ENCODE assay signal across 8 mouse cellular contexts in the genomic region with DNA sequence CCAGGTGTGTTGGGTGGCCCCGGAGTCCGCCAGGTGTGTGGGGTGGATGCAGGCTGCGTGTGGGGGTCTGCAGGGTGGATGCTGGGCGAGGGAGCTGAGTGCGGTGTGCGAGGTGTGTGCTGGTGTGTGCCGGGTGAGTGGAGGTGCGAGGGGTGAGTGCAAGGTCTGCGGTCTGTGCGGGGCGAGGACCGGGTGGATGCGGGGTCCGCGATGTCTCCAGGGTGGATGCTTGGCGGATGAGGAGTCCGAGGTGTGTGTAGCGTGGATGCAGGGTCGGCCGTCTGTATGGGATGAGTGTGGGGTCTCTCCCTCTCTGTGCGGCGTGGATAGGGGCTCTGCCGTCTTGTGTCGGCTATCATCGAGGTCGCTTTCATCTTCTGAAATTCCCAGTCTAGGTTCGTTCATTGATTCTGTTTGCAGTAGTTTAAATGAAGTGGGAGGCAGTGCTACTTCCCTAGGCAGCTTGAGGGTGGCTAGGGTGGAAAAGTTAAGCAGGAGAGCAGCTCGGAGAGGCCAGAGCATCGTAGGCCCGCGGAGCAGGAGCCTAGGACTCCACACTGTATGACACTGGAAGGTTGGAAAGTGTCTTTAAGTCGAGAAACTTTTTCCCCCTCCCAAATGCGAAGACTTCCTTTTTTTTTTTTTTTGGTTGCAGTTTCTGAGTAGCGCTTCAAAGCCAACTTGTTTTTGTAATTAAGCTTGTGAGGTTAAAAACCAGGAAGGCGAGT. TPM values are rescaled to one million over a fixed set of nuclear protein-coding genes. Genes with fewer than 3 reads are reported as not detected.
DNase-seq lines count a peak whose midpoint lies in the region; ATAC-seq and TF ChIP-seq lines count a peak whose summit lies in the region.

No protein-coding gene starts in this region.

- H3K4me3 ChIP-seq in brown adipose tissue, adult 24 weeks (ENCODE audit: insufficient read depth, low read depth, low read length): peak overlapping the region; percentile 69
- peak overlapping the region; percentile 93 for H3K4me3 ChIP-seq in heart, embryonic 16.5 days (ENCODE audit: low read length)
- H3K4me3 ChIP-seq in liver, embryonic 16.5 days (ENCODE audit: low read depth, low read length): peak overlapping the region; percentile 82
- peak overlapping the region; percentile 96 for H3K4me3 ChIP-seq in small intestine, adult 2 months (ENCODE audit: low read depth, low read length)

- H3K4me1 ChIP-seq in brown adipose tissue, adult 24 weeks (ENCODE audit: control insufficient read depth, insufficient read depth, insufficient read length, low read length): peaks cover 5% of the 10 kb centered on the region
- H3K4me1 ChIP-seq in heart, embryonic 16.5 days (ENCODE audit: control insufficient read depth, insufficient read depth, low read length): peaks cover 6% of the 10 kb centered on the region
- peaks cover 4% of the 10 kb centered on the region for H3K4me1 ChIP-seq in liver, embryonic 16.5 days (ENCODE audit: control insufficient read depth, low read depth, low read length)
- peaks cover 10% of the 10 kb centered on the region; the same call in 1 of the 2 replicates for H3K4me1 ChIP-seq in small intestine, adult 2 months (ENCODE audit: control insufficient read depth, insufficient read depth, insufficient read length, low read length)

- peak overlapping the region; percentile 49 for H3K27ac ChIP-seq in brown adipose tissue, adult 24 weeks (replicated peaks; ENCODE audit: low read depth, low read length)
- H3K27ac ChIP-seq in heart, embryonic 16.5 days (ENCODE audit: low read length): 0 out of 2 replicates have a peak overlapping the region, but pooled peaks have one; percentile 16
- H3K27ac ChIP-seq in liver, embryonic 16.5 days (ENCODE audit: low read length): no peak overlapping the region
- H3K27ac ChIP-seq in small intestine, adult 2 months (ENCODE audit: insufficient read depth, low read depth, low read length): peak overlapping the region; percentile 64

- peak; percentile 96 for DNase-seq in heart, adult 11 months
- DNase-seq in heart, adult 9 months (ENCODE audit: low spot score in 2 of 2): no peak
- DNase-seq in B cell, adult 2 months: peak; percentile 45 to 47
- DNase-seq in urinary bladder, postnatal 10 days (ENCODE audit: low spot score): no peak

- peak; percentile 25 for ATAC-seq in heart, embryonic 16.5 days (replicated peaks; ENCODE audit: extremely low read depth, insufficient read depth, low FRiP score)
- peak; percentile 2; the same call in 1 of the 2 replicates for ATAC-seq in liver, embryonic 16.5 days (ENCODE audit: low read depth)

- H3K27me3 ChIP-seq in heart, embryonic 16.5 days (ENCODE audit: control insufficient read depth, insufficient read depth, low read length): no peaks in the 10 kb centered on the region
- peaks cover 19% of the 10 kb centered on the region for H3K27me3 ChIP-seq in liver, embryonic 16.5 days (ENCODE audit: control insufficient read depth, insufficient read depth, low read depth, low read length)
- no peaks in the 10 kb centered on the region for H3K27me3 ChIP-seq in small intestine, adult 2 months (ENCODE audit: control insufficient read depth, insufficient read depth, low read length)

- H3K9ac ChIP-seq in heart, embryonic 16.5 days (ENCODE audit: low read length): peak overlapping the region; percentile 95
- H3K9ac ChIP-seq in liver, embryonic 16.5 days (ENCODE audit: low read depth, low read length): peak overlapping the region; percentile 85

- WGBS in heart, embryonic 16.5 days: 3% methylated on average over 35 of the region's 35 CpGs
- 1% methylated on average over 35 of the region's 35 CpGs for WGBS in liver, embryonic 16.5 days (ENCODE audit: insufficient replicate concordance)
- WGBS in small intestine, adult 2 months: 4% methylated on average over 35 of the region's 35 CpGs

- H3K9me3 ChIP-seq in heart, embryonic 16.5 days (replicated peaks; ENCODE audit: control insufficient read depth, low read length): no peaks in the 10 kb centered on the region
- H3K9me3 ChIP-seq in liver, embryonic 16.5 days (replicated peaks; ENCODE audit: control insufficient read depth, low read length): no peaks in the 10 kb centered on the region

- H3K36me3 ChIP-seq in heart, embryonic 16.5 days (ENCODE audit: control insufficient read depth, insufficient read depth): 0 out of 2 replicates have a peak, but pooled peaks cover 2% of the 10 kb centered on the region
- no peaks in the 10 kb centered on the region for H3K36me3 ChIP-seq in liver, embryonic 16.5 days (ENCODE audit: control insufficient read depth, insufficient read depth)
- peaks cover 1% of the 10 kb centered on the region; the same call in 1 of the 2 replicates for H3K36me3 ChIP-seq in small intestine, adult 2 months (ENCODE audit: control insufficient read depth, insufficient read depth, low read length)

- TF ChIP-seq CTCF in small intestine, adult 2 months (IDR thresholded peaks at IDR 0.05; ENCODE audit: extremely low read depth, insufficient read length, insufficient replicate concordance, low read depth, low read length): no peak

- peak overlapping the region; percentile 98 for H3K4me2 ChIP-seq in heart, embryonic 16.5 days (ENCODE audit: low read depth, low read length)
- peak overlapping the region; percentile 92 for H3K4me2 ChIP-seq in liver, embryonic 16.5 days (ENCODE audit: low read depth, low read length)

- no peak for TF ChIP-seq POLR2A in small intestine, adult 2 months (IDR thresholded peaks at IDR 0.05; ENCODE audit: low read depth, low read length)

RNA-seq across cellular contexts. Expression of a gene that starts 0.9 kb away (rescaled TPM):
- polyA plus RNA-seq in brown adipose tissue, adult 24 weeks (2012; ENCODE audit: insufficient read depth, insufficient read length, missing spikeins): 7.8 and 10.1 TPM in 2 replicates
- 9.5 and 9.9 TPM in 2 replicates for polyA plus RNA-seq in heart, embryonic 16.5 days (2015; fragmentation: Nextera tagmentation; extraction: Ambion mirVana)
- polyA plus RNA-seq in liver, embryonic 16.5 days (2015; fragmentation: Nextera tagmentation; extraction: Ambion mirVana): 3.7 and 4.2 TPM in 2 replicates
- polyA plus RNA-seq in small intestine, adult 2 months (2012; rRNA removed): 13.0 and 20.1 TPM in 2 replicates

Comparison
In these comparisons a context has a peak if more than half of its experiments do, and no peak if none do; other contexts are left out.
1. DNase-seq: peak in heart, adult 11 months (single experiment) and B cell, adult 2 months (2 of 2); none in heart, adult 9 months (0 of 2) and urinary bladder, postnatal 10 days (single experiment).
2. Peak in every context shown above with its lines, with median percentiles within 50 percentile points of each other: H3K4me3 ChIP-seq.